Mouse (Mus musculus) limb, embryonic 11.5 days (tissue): ENCODE measurements around the gene Zfp966. TPM values are rescaled to one million over a fixed set of nuclear protein-coding genes. Genes with fewer than 3 reads are reported as not detected.
"Not testable (repeated sequence)": the region's sequence is repeated elsewhere in the genome, so short reads cannot be mapped to it uniquely, and the experiment has no call there.

Experiments
- ATAC-seq: fragments of 200-750 bp; cut with Nextera tagmentation; 2 replicates; pipeline ENCODE4 v1.8.0; 2017; ENCODE audit warnings: low read depth; ENCODE audit not compliant: insufficient number of reproducible peaks, low FRiP score, low TSS enrichment
- DNase-seq: peaks from one replicate; pipeline ENCODE4 v3.0.0-alpha.2; 2015; ENCODE audit warnings: low spot score
- H3K27ac ChIP-seq: fragments of 300-500 bp; sonication (generic); replicated peaks from 2 replicates; pipeline ENCODE4 v1.5.1; 2014; ENCODE audit warnings: low read depth, mild to moderate bottlenecking, low read length
- H3K27me3 ChIP-seq: fragments of 300-500 bp; sonication (generic); 2 replicates; pipeline ENCODE4 v1.6.1; 2014; ENCODE audit warnings: mild to moderate bottlenecking, low read length, mixed read lengths; ENCODE audit not compliant: control insufficient read depth, insufficient read depth
- H3K36me3 ChIP-seq: fragments of 300-500 bp; sonication (generic); 2 replicates; pipeline ENCODE4 v1.6.1; 2014; ENCODE audit warnings: mild to moderate bottlenecking, low read length, moderate library complexity, mixed read lengths; ENCODE audit not compliant: control insufficient read depth, insufficient read depth
- H3K4me1 ChIP-seq: fragments of 300-500 bp; sonication (generic); 2 replicates; pipeline ENCODE4 v1.6.1; 2014; ENCODE audit warnings: low read length, mixed read lengths; ENCODE audit not compliant: control insufficient read depth, insufficient read depth
- H3K4me2 ChIP-seq: fragments of 300-500 bp; sonication (generic); 2 replicates; pipeline ENCODE4 v1.6.1; 2014; ENCODE audit warnings: low read depth, mild to moderate bottlenecking, moderate library complexity; ENCODE audit not compliant: severe bottlenecking
- H3K4me3 ChIP-seq: fragments of 300-500 bp; sonication (generic); 2 replicates; pipeline ENCODE4 v1.5.1; 2014; ENCODE audit warnings: low read depth, low read length
- H3K9ac ChIP-seq: fragments of 300-500 bp; sonication (generic); 2 replicates; pipeline ENCODE4 v1.6.1; 2014; ENCODE audit warnings: mild to moderate bottlenecking, low read length
- H3K9me3 ChIP-seq: fragments of 300-500 bp; sonication (generic); 2 replicates; pipeline ENCODE4 v1.6.1; 2016; ENCODE audit warnings: low read length; ENCODE audit not compliant: control insufficient read depth
- WGBS: fragments of 180-500 bp; shearing (Covaris S2); extraction: QIAGEN DNeasy Blood & Tissue Kit; methylation state at CpG from one replicate; pipeline ENCODE4 v1.1.7; 2014; 5-methylcytosine and 5-hydroxymethylcytosine counted together
- polyA plus RNA-seq: library from polyadenylated mRNA; unstranded; fragments of >200 nt; fragmentation: Nextera tagmentation; extraction: Ambion mirVana; gene quantifications from 2 replicates; pipeline ENCODE4 v1.2.1, GENCODE M21; 2014

Gene Zfp966
- 5.7 and 6.1 TPM in 2 replicates for polyA plus RNA-seq

DNA sequence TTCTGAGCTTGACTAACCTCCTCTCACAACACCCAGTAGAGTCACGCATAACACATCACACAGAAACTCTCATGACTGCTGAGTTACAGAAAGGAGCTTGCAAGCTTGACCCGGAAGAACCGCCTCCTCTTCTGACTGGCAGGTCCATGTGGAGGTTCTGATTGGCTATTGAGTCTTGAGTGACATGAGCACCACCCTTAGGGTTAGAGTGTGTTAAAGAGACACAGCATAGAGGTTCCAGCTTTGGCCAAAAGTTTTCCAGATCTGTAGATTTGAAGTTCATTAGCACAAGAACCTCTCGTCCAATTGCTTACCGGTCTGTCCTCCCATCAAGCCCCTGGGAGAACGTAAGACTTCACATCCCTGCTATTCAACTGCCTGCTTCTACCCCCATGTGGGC lies at the start of gene Zfp966:
Zfp966 (minus strand) TSS at position 101 of the 400 bp plus-strand sequence.
- H3K4me1 ChIP-seq, H3K9me3 ChIP-seq, H3K36me3 ChIP-seq, H3K27ac ChIP-seq, DNase-seq, H3K4me2 ChIP-seq, H3K27me3 ChIP-seq, H3K4me3 ChIP-seq, H3K9ac ChIP-seq, ATAC-seq: not testable (repeated sequence)
- WGBS = no CpG with 5 or more reads among the region's 6 CpGs

DNA sequence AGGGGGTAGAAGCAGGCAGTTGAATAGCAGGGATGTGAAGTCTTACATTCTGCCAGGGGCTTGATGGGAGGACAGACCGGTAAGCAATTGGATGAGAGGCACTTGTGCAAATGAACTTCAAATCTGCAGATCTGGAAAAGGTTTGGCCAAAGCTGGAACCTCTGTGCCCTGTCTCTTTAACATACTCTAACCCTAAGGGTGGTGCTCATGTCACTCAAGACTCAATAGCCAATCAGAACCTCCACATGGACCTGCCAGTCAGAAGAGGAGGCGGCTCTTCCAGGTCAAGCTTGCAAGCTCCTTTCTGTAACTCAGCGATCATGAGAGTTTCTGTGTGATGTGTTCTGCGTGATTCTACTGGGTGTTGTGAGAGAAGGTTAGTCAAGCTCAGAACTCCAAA lies 34.1 kb upstream of the Zfp966 start, which contains the start of gene Gm2026:
Gm2026 (plus strand) TSS at position 301 of the 400 bp plus-strand sequence.
- H3K36me3 ChIP-seq, H3K27me3 ChIP-seq, H3K4me1 ChIP-seq, ATAC-seq, H3K9ac ChIP-seq, H3K27ac ChIP-seq, H3K9me3 ChIP-seq, H3K4me3 ChIP-seq, H3K4me2 ChIP-seq, DNase-seq: not testable (repeated sequence)
- no CpG with 5 or more reads among the region's 4 CpGs for WGBS

DNA sequence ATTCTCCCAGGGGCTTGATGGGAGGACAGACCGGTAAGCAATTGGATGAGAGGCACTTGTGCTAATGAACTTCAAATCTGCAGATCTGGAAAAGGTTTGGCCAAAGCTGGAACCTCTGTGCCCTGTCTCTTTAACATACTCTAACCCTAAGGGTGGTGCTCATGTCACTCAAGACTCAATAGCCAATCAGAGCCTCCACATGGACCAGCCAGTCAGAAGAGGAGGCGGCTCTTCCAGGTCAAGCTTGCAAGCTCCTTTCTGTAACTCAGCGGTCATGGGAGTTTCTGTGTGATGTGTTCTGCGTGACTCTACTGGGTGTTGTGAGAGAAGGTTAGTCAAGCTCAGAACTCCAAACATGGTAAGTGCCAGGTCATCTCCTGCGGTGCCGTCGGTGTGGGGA lies 61.9 kb downstream of the Zfp966 start, which contains the start of gene Gm6710:
Gm6710 (plus strand) TSS at position 196 of the 400 bp plus-strand sequence.
- H3K27me3 ChIP-seq, H3K9me3 ChIP-seq, H3K9ac ChIP-seq, ATAC-seq, H3K36me3 ChIP-seq, DNase-seq, H3K4me2 ChIP-seq, H3K4me1 ChIP-seq, H3K4me3 ChIP-seq, H3K27ac ChIP-seq: not testable (repeated sequence)
- no CpG with 5 or more reads among the region's 7 CpGs for WGBS

Other genes starting within 250 kb of the Zfp966 start
- gene Zfp969, start 227.5 kb downstream of the Zfp966 start, polyA plus RNA-seq = 8.5 and 9.7 TPM in 2 replicates
- not detected in 2 replicates for gene Gm2007, start 189.6 kb downstream of the Zfp966 start, polyA plus RNA-seq
- 1.3 and 1.6 TPM in 2 replicates for gene Gm14288, start 130.0 kb downstream of the Zfp966 start, polyA plus RNA-seq
- 21.4 and 24.8 TPM in 2 replicates for gene Gm6710, start 61.9 kb downstream of the Zfp966 start, polyA plus RNA-seq
- gene Gm2026, start 34.2 kb upstream of the Zfp966 start, polyA plus RNA-seq = 26.7 and 37.7 TPM in 2 replicates
- 2.8 and 3.4 TPM in 2 replicates for gene Gm2004, start 218.7 kb upstream of the Zfp966 start, polyA plus RNA-seq